Mouse (Mus musculus) testis, adult 2 months (tissue): ENCODE results near the gene Gabbr1.

ENCODE experiments used
- CTCF ChIP-seq: fragments of 200-500 bp; IDR thresholded peaks from 2 replicates; pipeline ENCODE4 v1.5.1; 2012; ENCODE audit warnings: low read depth, mild to moderate bottlenecking, inconsistent platforms, low read length, moderate library complexity; ENCODE audit not compliant: control insufficient read depth, insufficient read depth, insufficient replicate concordance
- POLR2A ChIP-seq: fragments of 200-500 bp; IDR thresholded peaks from 2 replicates; pipeline ENCODE4 v1.6.1; 2012; ENCODE audit warnings: low read depth, mild to moderate bottlenecking, inconsistent platforms, low read length, moderate library complexity; ENCODE audit not compliant: control insufficient read depth

- TF ChIP-seq POLR2A (no peak), CTCF (no peak)
These were observed 47.3 kb upstream of the Gabbr1 start for GRCm38 (mm10) chr17:36998477-36998876.
